Mouse (Mus musculus): ENCODE measurements around the gene Lcn2. TPM values are rescaled to one million over a fixed set of nuclear protein-coding genes. Genes with fewer than 3 reads are reported as not detected.

Gene Lcn2
- total and polyA plus RNA-seq, 3 experiments, result not detected

DNA sequence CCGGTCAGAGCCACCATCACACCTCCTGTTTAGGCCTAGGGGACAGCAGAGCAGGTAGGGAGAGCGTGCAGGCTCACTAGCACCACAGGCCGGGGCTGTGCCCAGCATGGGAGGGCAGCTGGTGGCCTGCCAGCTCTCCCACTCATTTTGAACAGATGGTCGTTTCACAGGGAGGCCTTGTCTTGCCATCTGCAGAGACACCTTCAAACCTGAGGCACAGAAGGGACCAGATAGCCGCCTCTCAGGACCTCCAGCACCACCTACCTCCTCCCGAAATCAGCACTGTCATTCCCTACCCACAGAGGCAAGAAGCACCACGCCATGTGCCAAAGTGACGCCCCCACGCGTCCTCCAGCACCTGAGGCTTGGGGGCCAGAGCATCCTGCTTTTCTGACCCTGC, 44.0 kb downstream of the Lcn2 start:
- H3K4me2 ChIP-seq (ENCODE audit: insufficient read depth, low read depth, poor library complexity, severe bottlenecking), result no peak overlapping the region
- H3K4me1 ChIP-seq (ENCODE audit: control insufficient read depth in 1 of 2, insufficient read depth in 2 of 2), result peaks cover 0 to 6% of the 10 kb centered on the region in 2 experiments; a peak in 2 of 4 replicates
- peaks cover 81% of the 10 kb centered on the region for H3K27me3 ChIP-seq (replicated peaks)
- no peak for DNase-seq (ENCODE audit: extremely low read depth)
- H3K36me3 ChIP-seq (replicated peaks in 1 of 2; ENCODE audit: control insufficient read depth in 1 of 2, insufficient read depth in 1 of 2, low read length in 1 of 2), result no peaks in the 10 kb centered on the region
- in situ Hi-C loops (cut with MboI; ENCODE audit: low pct_ligation_motif_present, low pct_unique_long_range_greater_than_20kb, low sequenced_read_pairs), result no loop called here
- H3K79me2 ChIP-seq (replicated peaks; ENCODE audit: control insufficient read depth, extremely low read depth, insufficient read depth, poor library complexity, severe bottlenecking), result no peaks in the 10 kb centered on the region
- no peak overlapping the region for H3K27ac ChIP-seq (ENCODE audit: insufficient read depth, low read depth)
- dilution Hi-C loops (cut with MboI; ENCODE audit: extremely low pct_ligation_motif_present, extremely low pct_unique_long_range_greater_than_20kb, low sequenced_read_pairs), result no loop called here
- no peak for TF ChIP-seq MAFK (IDR thresholded peaks at IDR 0.05; ENCODE audit: insufficient replicate concordance, low read length)
- no peak for TF ChIP-seq USF1 (IDR thresholded peaks at IDR 0.05; ENCODE audit: low read depth, low read length)
- no peak for TF ChIP-seq JUN (IDR thresholded peaks at IDR 0.05; ENCODE audit: insufficient read depth, low read depth, low read length)
- no peak for TF ChIP-seq POLR2A (IDR thresholded peaks at IDR 0.05; ENCODE audit: low read depth, low read length)
- TF ChIP-seq ETS1 (conservative IDR thresholded peaks at IDR 0.05; ENCODE audit: low read depth, low read length), result no peak
- no peak for TF ChIP-seq EP300 (IDR thresholded peaks at IDR 0.05; ENCODE audit: low read length)
- no peak for TF ChIP-seq CHD2 (IDR thresholded peaks at IDR 0.05; ENCODE audit: low read length)
- TF ChIP-seq RCOR1 (conservative IDR thresholded peaks at IDR 0.05; ENCODE audit: low read depth, low read length), result no peak
- TF ChIP-seq ZNF384 (IDR thresholded peaks at IDR 0.05; ENCODE audit: low read depth, low read length), result no peak
- TF ChIP-seq TCF12 (IDR thresholded peaks at IDR 0.05; ENCODE audit: low read depth, low read length), result no peak
- no peak for TF ChIP-seq BHLHE40 (IDR thresholded peaks at IDR 0.05; ENCODE audit: low read depth, low read length)
- H3K9me3 ChIP-seq (replicated peaks; ENCODE audit: low read length), result no peaks in the 10 kb centered on the region
- H3K4me3 ChIP-seq (replicated peaks in 1 of 3; ENCODE audit: low read depth in 2 of 3, low read length in 2 of 3, poor library complexity in 1 of 3), result no peak overlapping the region
- no peak overlapping the region for H3K9ac ChIP-seq (ENCODE audit: insufficient read depth, low read depth)

- TF ChIP-seq JUND (conservative IDR thresholded peaks at IDR 0.05; ENCODE audit: low read depth, low read length) (no peak), MEF2A (IDR thresholded peaks at IDR 0.05; ENCODE audit: borderline replicate concordance, low read depth, low read length) (no peak), MAFK (IDR thresholded peaks at IDR 0.05; ENCODE audit: insufficient replicate concordance, low read length) (no peak), MXI1 (IDR thresholded peaks at IDR 0.05; ENCODE audit: low read depth, low read length) (no peak), TCF12 (IDR thresholded peaks at IDR 0.05; ENCODE audit: low read depth, low read length) (no peak), ZC3H11A (IDR thresholded peaks at IDR 0.05; ENCODE audit: low read depth, low read length) (no peak), USF2 (conservative IDR thresholded peaks at IDR 0.05; ENCODE audit: low read depth, low read length) (no peak), NELFE (IDR thresholded peaks at IDR 0.05; ENCODE audit: low read depth, low read length) (no peak), POLR2AphosphoS2 (IDR thresholded peaks at IDR 0.05; ENCODE audit: low read depth, low read length) (no peak), GABPA (IDR thresholded peaks at IDR 0.05; ENCODE audit: insufficient replicate concordance, low read depth, low read length) (no peak), CHD1 (IDR thresholded peaks at IDR 0.05; ENCODE audit: low read depth, low read length) (no peak), MYC (IDR thresholded peaks at IDR 0.05; ENCODE audit: low read depth, low read length) (no peak), RCOR1 (conservative IDR thresholded peaks at IDR 0.05; ENCODE audit: low read depth, low read length) (no peak), UBTF (IDR thresholded peaks at IDR 0.05; ENCODE audit: low read depth, low read length) (no peak), KAT2A (IDR thresholded peaks at IDR 0.05; ENCODE audit: insufficient replicate concordance, low read length) (no peak), MAX (IDR thresholded peaks at IDR 0.05; ENCODE audit: low read length) (no peak), ELF1 (IDR thresholded peaks at IDR 0.05; ENCODE audit: low read depth, low read length) (no peak), RAD21 (IDR thresholded peaks at IDR 0.05; ENCODE audit: low read depth, low read length) (no peak), USF1 (IDR thresholded peaks at IDR 0.05; ENCODE audit: low read depth, low read length) (no peak), CHD2 (IDR thresholded peaks at IDR 0.05; ENCODE audit: low read length) (no peak)
- Histone ChIP-seq H3K79me2 (replicated peaks; ENCODE audit: control insufficient read depth, extremely low read depth, insufficient read depth, poor library complexity, severe bottlenecking) (no peaks in the 10 kb centered on the region), H3K4me1 (ENCODE audit: control insufficient read depth in 1 of 2, insufficient read depth in 2 of 2) (peaks cover 0 to 6% of the 10 kb centered on the region in 2 experiments; a peak in 2 of 4 replicates), H3K9ac (ENCODE audit: insufficient read depth, low read depth) (no peak overlapping the region), H3K9me3 (replicated peaks; ENCODE audit: low read length) (peaks cover under 1% of the 10 kb centered on the region), H3K36me3 (replicated peaks in 1 of 2; ENCODE audit: control insufficient read depth in 1 of 2, insufficient read depth in 1 of 2, low read length in 1 of 2) (no peaks in the 10 kb centered on the region), H3K27me3 (replicated peaks) (peaks cover 77% of the 10 kb centered on the region), H3K4me3 (replicated peaks in 1 of 3; ENCODE audit: low read depth in 2 of 3, low read length in 2 of 3, poor library complexity in 1 of 3) (no peak overlapping the region), H3K27ac (ENCODE audit: insufficient read depth, low read depth) (no peak overlapping the region), H3K4me2 (ENCODE audit: insufficient read depth, low read depth, poor library complexity, severe bottlenecking) (no peak overlapping the region)
- dilution Hi-C loops (cut with MboI; ENCODE audit: extremely low pct_ligation_motif_present, extremely low pct_unique_long_range_greater_than_20kb, low sequenced_read_pairs), result no loop called here
- no peak for DNase-seq (ENCODE audit: extremely low read depth)
- in situ Hi-C loops (cut with MboI; ENCODE audit: low pct_ligation_motif_present, low pct_unique_long_range_greater_than_20kb, low sequenced_read_pairs), result no loop called here
Measured at GRCm38 (mm10) chr2:32343351-32343671, 44.7 kb downstream of the Lcn2 start.
